Comparison of ENCODE assay signal across 13 mouse cellular contexts in the genomic region with DNA sequence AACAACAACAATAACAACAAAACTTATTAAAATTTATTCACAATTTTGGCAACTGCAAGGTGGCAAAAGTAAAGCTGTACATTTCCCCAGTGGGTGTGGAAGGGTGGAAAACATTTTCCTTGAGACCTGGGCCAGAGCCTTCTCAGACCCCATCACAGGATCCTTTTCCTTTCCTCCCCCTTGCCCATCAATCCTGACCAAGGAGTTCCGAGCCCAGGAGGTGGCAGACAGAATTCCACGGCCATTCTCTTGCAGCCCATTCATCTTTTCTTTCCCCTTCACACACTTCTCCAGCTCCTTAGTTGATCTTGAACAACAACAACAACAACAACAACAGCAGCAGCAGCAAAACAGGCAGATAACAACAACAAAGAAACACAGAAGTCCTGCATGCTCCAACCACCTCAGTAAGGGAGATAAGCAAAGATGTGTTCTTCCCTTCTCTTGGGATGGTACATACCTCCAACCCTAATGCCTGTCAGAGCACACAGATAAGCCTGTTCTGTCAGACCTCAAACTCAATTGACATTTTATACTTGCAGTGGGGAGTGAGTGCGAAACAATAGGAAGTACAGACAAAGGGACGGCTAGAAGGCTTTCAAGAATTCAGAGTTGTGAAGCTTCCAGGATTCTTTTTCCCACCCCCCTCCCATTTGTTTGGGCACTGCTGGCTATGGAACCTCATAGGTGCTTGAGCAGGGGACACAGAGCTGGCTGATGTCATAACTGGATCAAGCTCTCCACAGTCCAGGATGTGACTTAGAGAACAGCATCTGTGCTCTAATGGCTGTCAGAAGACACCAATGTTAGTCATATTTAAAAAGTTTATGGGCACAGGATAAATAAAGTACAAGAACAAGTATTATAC. TPM values are rescaled to one million over a fixed set of nuclear protein-coding genes. Genes with fewer than 3 reads are reported as not detected.
DNase-seq lines count a peak whose midpoint lies in the region; ATAC-seq and TF ChIP-seq lines count a peak whose summit lies in the region.
"Had no signal": no experiment of that assay in that cellular context is flagged by ENCODE, and none has a peak within 500 bp of the region (broad histone marks: within the 10 kb centered on the region; RNA-seq: fewer than 3 reads in every experiment).

No protein-coding gene starts in this region.

- peak overlapping the region; percentile 12 for H3K4me3 ChIP-seq in forebrain, embryonic 13.5 days
- no peak overlapping the region for H3K4me3 ChIP-seq in hindbrain, postnatal 0 days (ENCODE audit: low read length)
- H3K4me3 ChIP-seq in neural tube, embryonic 11.5 days (ENCODE audit: low read depth, low read length): 0 out of 2 replicates have a peak overlapping the region, but pooled peaks have one; percentile 15

- TF ChIP-seq CTCF in hindbrain, postnatal 0 days (IDR thresholded peaks at IDR 0.05; ENCODE audit: low read depth): no peak

- H3K4me2 ChIP-seq in forebrain, embryonic 13.5 days: peak overlapping the region; percentile 69
- H3K4me2 ChIP-seq in hindbrain, postnatal 0 days (ENCODE audit: low read depth, low read length): peak overlapping the region; percentile 33
- peak overlapping the region; percentile 84 for H3K4me2 ChIP-seq in neural tube, embryonic 11.5 days (ENCODE audit: low read depth)

- 0 out of 2 replicates have a peak overlapping the region, but pooled peaks have one; percentile 16 for H3K9ac ChIP-seq in forebrain, embryonic 13.5 days
- no peak overlapping the region; the same call in 1 of the 2 replicates for H3K9ac ChIP-seq in hindbrain, postnatal 0 days (replicated peaks; ENCODE audit: low read length)
- H3K9ac ChIP-seq in neural tube, embryonic 11.5 days (ENCODE audit: low read length): peak overlapping the region; percentile 95; the same call in 1 of the 2 replicates

- peaks cover 94% of the 10 kb centered on the region for H3K27me3 ChIP-seq in forebrain, embryonic 13.5 days
- H3K27me3 ChIP-seq in hindbrain, postnatal 0 days (ENCODE audit: insufficient read depth, low read length): peaks cover 22% of the 10 kb centered on the region
- H3K27me3 ChIP-seq in neural tube, embryonic 11.5 days (ENCODE audit: control insufficient read depth, insufficient read depth, low read length): peaks cover 85% of the 10 kb centered on the region

- peaks cover 43% of the 10 kb centered on the region for H3K4me1 ChIP-seq in forebrain, embryonic 13.5 days
- 0 out of 2 replicates have a peak, but pooled peaks cover 7% of the 10 kb centered on the region for H3K4me1 ChIP-seq in hindbrain, postnatal 0 days (ENCODE audit: insufficient read depth, low read length)
- peaks cover 5% of the 10 kb centered on the region; the same call in 1 of the 2 replicates for H3K4me1 ChIP-seq in neural tube, embryonic 11.5 days (ENCODE audit: control insufficient read depth, insufficient read depth, low read length)

- no peaks in the 10 kb centered on the region for H3K36me3 ChIP-seq in forebrain, embryonic 13.5 days (ENCODE audit: poor library complexity, severe bottlenecking)
- H3K36me3 ChIP-seq in hindbrain, postnatal 0 days (ENCODE audit: insufficient read depth, low read length): no peaks in the 10 kb centered on the region
- no peaks in the 10 kb centered on the region for H3K36me3 ChIP-seq in neural tube, embryonic 11.5 days (ENCODE audit: control insufficient read depth, insufficient read depth, low read length)

- peak; percentile 35 for DNase-seq in cerebellum, adult 9-10 months
- DNase-seq in hindbrain, postnatal 0 days (ENCODE audit: low spot score): peak; percentile 30
- peak; percentile 49 for DNase-seq in neural tube, embryonic 11.5 days (ENCODE audit: low spot score)
- DNase-seq in spleen, postnatal 36 days (ENCODE audit: low spot score in 2 of 2): no peak
- DNase-seq in left cerebral cortex, adult 18-20 months (ENCODE audit: low spot score in 2 of 2): no peak
- DNase-seq: gastrocnemius, postnatal 25 days; heart, postnatal 10 days; thymus, adult 2 months had no signal

- 10% methylated on average over 4 of the region's 4 CpGs for WGBS in forebrain, embryonic 13.5 days
- WGBS in hindbrain, postnatal 0 days: 16% methylated on average over 4 of the region's 4 CpGs
- WGBS in neural tube, embryonic 11.5 days: 9% methylated on average over 4 of the region's 4 CpGs

- H3K9me3 ChIP-seq in forebrain, embryonic 13.5 days (replicated peaks): no peaks in the 10 kb centered on the region
- H3K9me3 ChIP-seq in hindbrain, postnatal 0 days (ENCODE audit: low read length): no peaks in the 10 kb centered on the region
- H3K9me3 ChIP-seq in neural tube, embryonic 11.5 days (ENCODE audit: control insufficient read depth, low read length): no peaks in the 10 kb centered on the region

- peak overlapping the region; percentile 94 for H3K27ac ChIP-seq in forebrain, embryonic 13.5 days
- H3K27ac ChIP-seq in hindbrain, postnatal 0 days: peak overlapping the region; percentile 98
- peak overlapping the region; percentile 93 for H3K27ac ChIP-seq in neural tube, embryonic 11.5 days (ENCODE audit: low read depth, low read length)

- ATAC-seq in cerebellum, adult (ENCODE audit: insufficient number of reproducible peaks, low FRiP score, low TSS enrichment): no peak
- ATAC-seq in forebrain, embryonic 13.5 days: no peak
- ATAC-seq in hindbrain, postnatal 0 days: no peak
- ATAC-seq in neural tube, embryonic 11.5 days (ENCODE audit: insufficient read depth, low FRiP score, low TSS enrichment): no peak
- ATAC-seq in megakaryocyte progenitor cell, adult 5-6 weeks (replicated peaks; ENCODE audit: poor library complexity): no peak

RNA-seq across cellular contexts. Expression of gene Zic1, which starts 19.3 kb away (rescaled TPM):
- polyA plus RNA-seq in forebrain, embryonic 13.5 days (2015; fragmentation: Nextera tagmentation; extraction: Ambion mirVana): 10.8 and 15.1 TPM in 2 replicates
- total RNA-seq in hindbrain, postnatal 0 days (2014; rRNA removed): 281 and 342 TPM in 2 replicates
- 19.7 and 21.5 TPM in 2 replicates for polyA plus RNA-seq in hindbrain, postnatal 0 days (2015; fragmentation: Nextera tagmentation; extraction: Ambion mirVana)
- 17.3 and 17.9 TPM in 2 replicates for polyA plus RNA-seq in neural tube, embryonic 11.5 days (2014; fragmentation: Nextera tagmentation; extraction: Ambion mirVana)
- total RNA-seq in megakaryocyte progenitor cell, adult 5-6 weeks (2015): not detected in 2 replicates
- total RNA-seq in megakaryocyte progenitor cell, adult 5-6 weeks (2017): not detected in 2 replicates
- total RNA-seq in left cerebral cortex, adult 18-20 months (2021): 10 to 100 TPM; 10.7 to 14.3 TPM
- polyA plus RNA-seq: lung, embryonic 16.5 days had no signal

RNA-seq across cellular contexts. Expression of gene Zic4, which starts 22.7 kb away (rescaled TPM):
- polyA plus RNA-seq in forebrain, embryonic 13.5 days (2015; fragmentation: Nextera tagmentation; extraction: Ambion mirVana): 48.4 and 62.0 TPM in 2 replicates
- total RNA-seq in hindbrain, postnatal 0 days (2014; rRNA removed): 107 and 144 TPM in 2 replicates
- polyA plus RNA-seq in hindbrain, postnatal 0 days (2015; fragmentation: Nextera tagmentation; extraction: Ambion mirVana): 51.0 and 58.2 TPM in 2 replicates
- 52.2 and 58.1 TPM in 2 replicates for polyA plus RNA-seq in neural tube, embryonic 11.5 days (2014; fragmentation: Nextera tagmentation; extraction: Ambion mirVana)
- not detected in 2 replicates for total RNA-seq in megakaryocyte progenitor cell, adult 5-6 weeks (2015)
- not detected in 2 replicates for total RNA-seq in megakaryocyte progenitor cell, adult 5-6 weeks (2017)
- total RNA-seq in left cerebral cortex, adult 18-20 months (2021): 1 to 10 TPM; 3.5 to 4.4 TPM
- total RNA-seq: gastrocnemius, postnatal 25 days; heart, postnatal 10 days had no signal
- polyA plus RNA-seq: kidney, embryonic 14.5 days; lung, embryonic 16.5 days; thymus, adult 2 months had no signal

Comparison
In these comparisons a context has a peak if more than half of its experiments do, and no peak if none do; other contexts are left out.
1. DNase-seq: peak in cerebellum, adult 9-10 months (single experiment), hindbrain, postnatal 0 days (single experiment) and neural tube, embryonic 11.5 days (single experiment); none in spleen, postnatal 36 days (0 of 2) and left cerebral cortex, adult 18-20 months (0 of 2).
2. H3K4me2 ChIP-seq: peak in every context shown above with its lines; median percentile 84 in neural tube, embryonic 11.5 days; 69 in forebrain, embryonic 13.5 days; 33 in hindbrain, postnatal 0 days.
3. RNA of gene Zic1, which starts 19.3 kb away (total RNA-seq): 281 to 342 TPM in hindbrain, postnatal 0 days; 10.7 to 14.3 TPM in left cerebral cortex, adult 18-20 months and not detected in megakaryocyte progenitor cell, adult 5-6 weeks; every median in the first group is over 10 times any median in the second.
4. RNA of gene Zic4, which starts 22.7 kb away (total RNA-seq): 107 to 144 TPM in hindbrain, postnatal 0 days; 3.5 to 4.4 TPM in left cerebral cortex, adult 18-20 months and not detected in megakaryocyte progenitor cell, adult 5-6 weeks; every median in the first group is over 10 times any median in the second.
5. Peak in every context shown above with its lines, with median percentiles within 50 percentile points of each other: H3K27ac ChIP-seq.